Mouse (Mus musculus) stomach, embryonic 14.5 days (tissue): ENCODE measurements at regions not wholly inside any gene's neighbourhood (a gene's known extent, or its start where the extent isn't known, plus 50 kb on each side); places are given as distances from the start of the nearest gene placed in this dataset.

Experiments used
- ATAC-seq: fragments of 200-750 bp; cut with Nextera tagmentation; 2 replicates; pipeline ENCODE4 v1.8.0; 2017; ENCODE audit warnings: low read depth, moderate TSS enrichment; ENCODE audit not compliant: insufficient number of reproducible peaks, insufficient read depth, low FRiP score
- H3K27ac ChIP-seq: fragments of 300-500 bp; sonication (generic); 2 replicates; pipeline ENCODE4 v1.5.1; 2014; ENCODE audit warnings: mild to moderate bottlenecking, low read length, moderate library complexity, mixed read lengths
- H3K27me3 ChIP-seq: fragments of 300-500 bp; sonication (generic); 2 replicates; pipeline ENCODE4 v1.6.1; 2014; ENCODE audit warnings: low read length, control low read depth, mixed read lengths; ENCODE audit not compliant: control insufficient read depth, insufficient read depth
- H3K36me3 ChIP-seq: fragments of 300-500 bp; sonication (generic); 2 replicates; pipeline ENCODE4 v1.6.1; 2014; ENCODE audit warnings: mild to moderate bottlenecking, control low read depth, low read length, moderate library complexity, mixed read lengths; ENCODE audit not compliant: control insufficient read depth, insufficient read depth
- H3K4me1 ChIP-seq: fragments of 300-500 bp; sonication (generic); 2 replicates; pipeline ENCODE4 v1.6.1; 2014; ENCODE audit warnings: low read length, control low read depth, mixed read lengths; ENCODE audit not compliant: control insufficient read depth, insufficient read depth
- H3K4me2 ChIP-seq: fragments of 300-500 bp; sonication (generic); replicated peaks from 2 replicates; pipeline ENCODE4 v1.6.1; 2014; ENCODE audit warnings: low read depth, low read length, control low read depth
- H3K4me3 ChIP-seq: fragments of 300-500 bp; sonication (generic); 2 replicates; pipeline ENCODE4 v1.5.1; 2014; ENCODE audit warnings: low read depth, low read length, control low read depth
- H3K9ac ChIP-seq: fragments of 300-500 bp; sonication (generic); replicated peaks from 2 replicates; pipeline ENCODE4 v1.6.1; 2014; ENCODE audit warnings: low read depth, mild to moderate bottlenecking, control low read depth, low read length, moderate library complexity, mixed read lengths
- H3K9me3 ChIP-seq: fragments of 300-500 bp; sonication (generic); 2 replicates; pipeline ENCODE4 v1.6.1; 2016; ENCODE audit warnings: low read depth, low read length, control low read depth; ENCODE audit not compliant: control insufficient read depth
- WGBS: fragments of 180-500 bp; shearing (Covaris S2); extraction: QIAGEN DNeasy Blood & Tissue Kit; methylation state at CpG from one replicate; pipeline ENCODE4 v1.1.7; 2014; 5-methylcytosine and 5-hydroxymethylcytosine counted together

- no peaks in the 10 kb centered on the region for H3K4me1 ChIP-seq
- H3K27ac ChIP-seq, result no peak overlapping the region
- H3K9ac ChIP-seq, result no peak overlapping the region
- 72% methylated on average over 2 of the region's 2 CpGs for WGBS
- no peaks in the 10 kb centered on the region for H3K27me3 ChIP-seq
- H3K36me3 ChIP-seq, result no peaks in the 10 kb centered on the region
- no peak overlapping the region for H3K4me3 ChIP-seq
- no peaks in the 10 kb centered on the region for H3K9me3 ChIP-seq
- H3K4me2 ChIP-seq, result no peak overlapping the region
- ATAC-seq, result no peak
Observed at GRCm38 (mm10) chr4:9067874-9068273, 829.0 kb upstream of the Car8 start.

- Histone ChIP-seq H3K36me3 (no peaks in the 10 kb centered on the region), H3K4me1 (no peaks in the 10 kb centered on the region), H3K4me2 (no peak overlapping the region), H3K9ac (no peak overlapping the region), H3K27ac (no peak overlapping the region), H3K9me3 (no peaks in the 10 kb centered on the region), H3K4me3 (no peak overlapping the region), H3K27me3 (no peaks in the 10 kb centered on the region)
- 73% methylated on average over 10 of the region's 10 CpGs for WGBS
- ATAC-seq, result no peak
Observed at GRCm38 (mm10) chr4:9065981-9066815, 827.4 kb upstream of the Car8 start.

GRCm38 (mm10) chr4:9061941-9062340, 823.1 kb upstream of the Car8 start:
- Histone ChIP-seq H3K9me3 (no peaks in the 10 kb centered on the region), H3K4me3 (no peak overlapping the region), H3K27me3 (no peaks in the 10 kb centered on the region), H3K27ac (no peak overlapping the region), H3K4me2 (no peak overlapping the region), H3K9ac (no peak overlapping the region), H3K4me1 (no peaks in the 10 kb centered on the region), H3K36me3 (no peaks in the 10 kb centered on the region)
- WGBS, result 50% methylated on average over 3 of the region's 3 CpGs
- ATAC-seq, result no peak

- no peaks in the 10 kb centered on the region for H3K36me3 ChIP-seq
- H3K4me3 ChIP-seq, result no peak overlapping the region
- H3K27me3 ChIP-seq, result no peaks in the 10 kb centered on the region
- H3K9me3 ChIP-seq, result no peaks in the 10 kb centered on the region
- ATAC-seq, result no peak
- no peak overlapping the region for H3K4me2 ChIP-seq
- H3K27ac ChIP-seq, result no peak overlapping the region
- 71% methylated on average over 5 of the region's 5 CpGs for WGBS
- no peak overlapping the region for H3K9ac ChIP-seq
- no peaks in the 10 kb centered on the region for H3K4me1 ChIP-seq
Observed at GRCm38 (mm10) chr4:9060221-9060620, 821.4 kb upstream of the Car8 start.

DNA sequence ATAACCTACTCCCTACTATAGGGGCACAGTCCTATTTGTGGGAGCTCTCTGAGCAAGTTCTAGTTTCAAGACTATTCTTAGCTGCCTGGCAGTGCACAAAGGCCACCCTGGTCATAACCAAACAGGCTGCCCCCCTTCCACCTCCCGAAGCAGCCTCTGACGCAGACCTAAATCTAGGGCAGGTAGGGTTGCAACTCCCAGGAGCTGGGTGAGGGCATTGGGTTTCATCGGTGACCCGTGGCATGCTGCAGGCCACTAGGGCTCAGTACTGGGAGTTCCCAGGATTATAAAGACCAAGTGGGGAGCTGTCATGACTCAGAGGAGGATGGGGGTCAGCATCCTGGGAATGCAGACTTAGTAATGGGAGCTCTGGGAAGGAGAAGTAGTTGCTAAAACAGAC, 818.8 kb upstream of the Car8 start:
- no peak overlapping the region for H3K27ac ChIP-seq
- H3K9me3 ChIP-seq, result no peaks in the 10 kb centered on the region
- no peak overlapping the region for H3K4me2 ChIP-seq
- no peak for ATAC-seq
- H3K4me3 ChIP-seq, result no peak overlapping the region
- H3K36me3 ChIP-seq, result no peaks in the 10 kb centered on the region
- H3K4me1 ChIP-seq, result no peaks in the 10 kb centered on the region
- H3K9ac ChIP-seq, result no peak overlapping the region
- 62% methylated on average over 4 of the region's 4 CpGs for WGBS
- no peaks in the 10 kb centered on the region for H3K27me3 ChIP-seq

- no peak overlapping the region for H3K9ac ChIP-seq
- H3K9me3 ChIP-seq, result no peaks in the 10 kb centered on the region
- no peak overlapping the region for H3K27ac ChIP-seq
- no peaks in the 10 kb centered on the region for H3K27me3 ChIP-seq
- no peaks in the 10 kb centered on the region for H3K4me1 ChIP-seq
- 93% methylated on average over 7 of the region's 7 CpGs for WGBS
- no peak overlapping the region for H3K4me2 ChIP-seq
- no peaks in the 10 kb centered on the region for H3K36me3 ChIP-seq
- no peak for ATAC-seq
- H3K4me3 ChIP-seq, result no peak overlapping the region
Observed at GRCm38 (mm10) chr4:9057113-9057512, 818.3 kb upstream of the Car8 start.

DNA sequence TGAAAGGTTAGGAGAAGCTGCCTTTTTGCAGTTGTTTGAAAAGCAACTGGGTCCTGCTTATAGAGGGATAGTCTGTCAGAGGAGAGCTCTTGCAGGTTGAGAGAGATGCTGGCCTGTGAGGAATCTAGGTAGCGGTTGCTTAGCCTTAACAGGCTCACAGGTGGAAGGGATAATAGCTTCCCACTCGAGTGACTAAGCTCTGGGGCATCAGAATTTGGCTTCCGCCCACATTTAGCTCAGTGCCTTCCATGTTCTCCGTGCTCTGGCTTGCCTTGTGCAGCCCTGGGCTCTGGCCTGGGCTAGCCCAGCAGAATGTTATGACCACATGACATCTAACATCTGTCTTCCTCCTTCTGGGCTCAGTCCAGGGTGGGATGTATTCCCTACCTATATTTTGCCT, 817.0 kb upstream of the Car8 start:
- no peaks in the 10 kb centered on the region for H3K36me3 ChIP-seq
- H3K27me3 ChIP-seq, result no peaks in the 10 kb centered on the region
- H3K27ac ChIP-seq, result no peak overlapping the region
- no peaks in the 10 kb centered on the region for H3K4me1 ChIP-seq
- no peaks in the 10 kb centered on the region for H3K9me3 ChIP-seq
- no peak overlapping the region for H3K4me2 ChIP-seq
- 42% methylated on average over 4 of the region's 4 CpGs for WGBS
- H3K9ac ChIP-seq, result no peak overlapping the region
- H3K4me3 ChIP-seq, result no peak overlapping the region
- ATAC-seq, result no peak

GRCm38 (mm10) chr4:9055266-9055820, 816.5 kb upstream of the Car8 start:
- no peaks in the 10 kb centered on the region for H3K36me3 ChIP-seq
- H3K4me2 ChIP-seq, result no peak overlapping the region
- no peak overlapping the region for H3K27ac ChIP-seq
- H3K4me3 ChIP-seq, result no peak overlapping the region
- no peak overlapping the region for H3K9ac ChIP-seq
- H3K27me3 ChIP-seq, result no peaks in the 10 kb centered on the region
- H3K9me3 ChIP-seq, result no peaks in the 10 kb centered on the region
- H3K4me1 ChIP-seq, result no peaks in the 10 kb centered on the region
- no peak for ATAC-seq
- 45% methylated on average over 9 of the region's 9 CpGs for WGBS

- Histone ChIP-seq H3K4me2 (no peak overlapping the region), H3K27me3 (no peaks in the 10 kb centered on the region), H3K9ac (no peak overlapping the region), H3K9me3 (no peaks in the 10 kb centered on the region), H3K4me1 (no peaks in the 10 kb centered on the region), H3K27ac (no peak overlapping the region), H3K36me3 (no peaks in the 10 kb centered on the region), H3K4me3 (no peak overlapping the region)
- no peak for ATAC-seq
- 89% methylated on average over 1 of the region's 1 CpGs for WGBS
Observed at GRCm38 (mm10) chr4:9048817-9049216, 810.0 kb upstream of the Car8 start.
